Mouse (Mus musculus) forebrain, embryonic 10.5 days (tissue): ENCODE results near the gene Itga9. TPM values are rescaled to one million over a fixed set of nuclear protein-coding genes. Genes with fewer than 3 reads are reported as not detected.

Experiments used
- DNase-seq: peaks from one replicate; pipeline ENCODE4 v3.0.0-alpha.2; 2017; ENCODE audit warnings: low spot score; ENCODE audit errors: extremely low spot score
- H3K27ac ChIP-seq: fragments of 300-500 bp; sonication (generic); 2 replicates; pipeline ENCODE4 v1.5.1; 2016; ENCODE audit warnings: mild to moderate bottlenecking
- H3K27me3 ChIP-seq: fragments of 300-500 bp; sonication (generic); 2 replicates; pipeline ENCODE4 v1.6.1; 2016; ENCODE audit warnings: mild to moderate bottlenecking; ENCODE audit not compliant: poor library complexity, severe bottlenecking
- H3K36me3 ChIP-seq: fragments of 300-500 bp; sonication (generic); replicated peaks from 2 replicates; pipeline ENCODE4 v1.6.1; 2016; ENCODE audit warnings: mild to moderate bottlenecking, moderate library complexity
- H3K4me1 ChIP-seq: fragments of 300-500 bp; sonication (generic); 2 replicates; pipeline ENCODE4 v1.6.1; 2016
- H3K4me3 ChIP-seq: fragments of 300-500 bp; sonication (generic); 2 replicates; pipeline ENCODE4 v1.5.1; 2016; ENCODE audit warnings: mild to moderate bottlenecking, moderate library complexity
- H3K9me3 ChIP-seq: fragments of 300-500 bp; sonication (generic); 2 replicates; pipeline ENCODE4 v1.6.1; 2016; ENCODE audit warnings: mild to moderate bottlenecking, moderate library complexity
- WGBS: fragments of 180-500 bp; shearing (Covaris S2); methylation state at CpG from one replicate; pipeline ENCODE4 v1.1.7; 2016; 5-methylcytosine and 5-hydroxymethylcytosine counted together
- polyA plus RNA-seq: library from polyadenylated mRNA; unstranded; fragments of >200 nt; fragmentation: Nextera tagmentation; extraction: Ambion mirVana; gene quantifications from 2 replicates; pipeline ENCODE4 v1.2.1, GENCODE M21; 2016

The Itga9 gene
- polyA plus RNA-seq, 1 experiment from 2014 or later, result 6.1 TPM

DNA sequence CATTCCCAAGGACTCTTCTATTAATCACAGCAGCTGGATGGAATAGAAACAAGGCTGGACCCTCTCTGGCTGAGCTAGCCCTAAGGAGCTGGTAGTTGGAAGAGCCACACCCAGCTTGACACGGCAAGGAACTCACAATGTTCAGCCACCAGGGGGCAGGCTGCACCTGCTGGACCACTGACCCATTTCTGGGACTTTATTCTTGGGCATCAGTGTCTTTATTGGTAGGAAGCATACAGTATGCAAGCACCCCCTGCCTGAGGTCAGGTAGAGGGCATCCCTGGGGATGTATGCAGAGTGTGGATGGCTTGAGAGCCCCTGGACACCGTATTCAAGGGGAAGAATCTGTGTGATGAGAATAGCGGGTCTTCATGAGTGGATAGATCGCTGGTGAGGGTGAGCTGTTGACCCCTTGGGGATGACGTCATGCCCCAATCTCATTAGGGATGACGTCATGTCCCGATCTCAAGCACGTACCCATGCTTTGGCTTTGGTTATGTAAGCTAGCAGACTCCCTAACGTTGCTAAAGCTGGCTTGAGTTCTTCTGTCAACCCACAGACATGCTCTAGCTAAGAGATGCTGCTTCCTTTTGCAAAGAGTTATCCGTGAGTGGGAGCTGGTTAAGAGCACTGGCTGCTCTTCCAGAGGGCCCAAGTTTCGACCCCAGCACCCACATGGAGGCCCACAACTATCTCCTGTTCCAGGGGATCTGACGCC lies 314.5 kb downstream of the Itga9 start:
- Histone ChIP-seq H3K27ac (no peak overlapping the region), H3K4me3 (no peak overlapping the region), H3K27me3 (peaks cover 30% of the 10 kb centered on the region), H3K4me1 (peaks cover 31% of the 10 kb centered on the region), H3K9me3 (no peaks in the 10 kb centered on the region), H3K36me3 (no peaks in the 10 kb centered on the region)
- DNase-seq, result peak; percentile 82
- WGBS, result 60% methylated on average over 12 of the region's 12 CpGs

- peaks cover 30% of the 10 kb centered on the region for H3K27me3 ChIP-seq
- H3K9me3 ChIP-seq, result no peaks in the 10 kb centered on the region
- H3K4me1 ChIP-seq, result peaks cover 36% of the 10 kb centered on the region
- DNase-seq, result no peak
- H3K27ac ChIP-seq, result no peak overlapping the region
- H3K36me3 ChIP-seq, result no peaks in the 10 kb centered on the region
- 83% methylated on average over 3 of the region's 3 CpGs for WGBS
- H3K4me3 ChIP-seq, result no peak overlapping the region
These were observed 315.4 kb downstream of the Itga9 start for GRCm38 (mm10) chr9:118921926-118922325.

DNA sequence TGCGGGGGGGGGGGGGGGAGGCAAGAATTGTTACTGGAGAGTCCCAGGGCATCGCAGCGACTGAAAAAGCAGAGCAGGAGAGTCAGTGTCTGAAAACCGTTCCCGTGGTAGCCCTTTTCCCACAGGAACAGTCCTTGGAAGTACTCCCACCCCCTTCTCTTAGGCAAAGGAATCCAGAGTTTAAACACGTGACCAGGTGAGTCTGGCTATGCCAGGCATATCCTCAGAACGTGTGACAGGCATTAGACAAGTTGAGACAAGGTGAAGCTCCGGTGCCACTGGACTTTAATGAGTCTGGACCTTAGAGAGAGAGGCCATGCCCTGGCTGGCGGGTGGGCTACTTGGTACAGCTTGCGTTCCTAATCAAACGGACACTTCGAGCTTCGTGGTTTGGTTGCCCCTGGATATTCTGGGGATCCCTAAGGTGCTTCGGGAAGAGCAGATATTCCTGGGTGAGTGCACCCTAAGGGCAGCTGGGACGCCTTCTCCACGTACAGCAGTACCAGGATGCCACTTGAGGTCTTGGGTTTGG lies 318.1 kb downstream of the Itga9 start:
- no peaks in the 10 kb centered on the region for H3K9me3 ChIP-seq
- peak overlapping the region; percentile 91 for H3K27ac ChIP-seq
- no peaks in the 10 kb centered on the region for H3K36me3 ChIP-seq
- H3K4me1 ChIP-seq, result peaks cover 52% of the 10 kb centered on the region
- H3K27me3 ChIP-seq, result peaks cover 36% of the 10 kb centered on the region
- no peak for DNase-seq
- WGBS, result 13% methylated on average over 15 of the region's 16 CpGs
- H3K4me3 ChIP-seq, result peak overlapping the region; percentile 83

DNA sequence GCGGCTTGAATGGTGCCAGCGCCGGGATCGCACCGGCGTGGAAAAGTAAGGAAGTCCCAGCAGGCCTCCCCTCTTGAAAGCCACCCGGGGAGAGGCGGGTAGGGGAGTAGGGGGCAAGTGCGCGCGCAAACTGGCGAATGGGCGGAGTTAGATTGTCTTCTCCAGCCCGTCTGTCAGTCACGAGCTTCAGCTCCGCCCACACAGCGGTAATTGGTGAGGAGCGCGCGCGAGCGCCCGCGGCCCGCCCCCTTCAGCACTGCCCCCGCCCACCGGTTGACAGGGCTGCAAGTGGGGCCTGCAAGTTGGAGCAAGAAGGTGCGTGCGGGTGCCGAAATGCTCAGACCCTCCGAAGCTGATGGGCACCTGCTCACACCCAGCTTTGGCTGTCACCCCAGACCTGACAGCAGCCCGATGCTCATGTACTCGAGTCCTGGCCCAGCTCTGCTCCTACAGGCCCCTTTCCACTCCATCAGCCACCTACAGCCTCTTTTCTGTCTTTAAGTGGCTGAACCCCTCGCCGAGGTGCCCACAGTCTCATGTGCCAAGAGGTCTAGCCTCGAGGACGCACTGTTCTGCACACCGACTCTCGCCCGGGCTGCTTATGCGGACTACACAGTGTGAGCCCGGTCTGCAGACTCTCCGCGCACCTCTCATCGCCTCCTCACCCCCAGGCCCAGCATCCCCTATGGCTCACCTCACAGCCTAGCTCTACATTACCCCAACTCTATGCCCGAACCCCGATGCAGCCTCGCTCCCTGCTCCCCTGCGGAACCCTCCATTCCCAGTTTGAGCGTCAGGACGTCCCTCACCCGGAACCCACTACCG lies 319.0 kb downstream of the Itga9 start:
- under 1% methylated on average over 53 of the region's 53 CpGs for WGBS
- H3K27ac ChIP-seq, result peak overlapping the region; percentile 91
- H3K4me3 ChIP-seq, result peak overlapping the region; percentile 83
- H3K36me3 ChIP-seq, result no peaks in the 10 kb centered on the region; the same call in 1 of the 2 replicates
- peaks cover 61% of the 10 kb centered on the region for H3K4me1 ChIP-seq
- peak; percentile 96 for DNase-seq
- no peaks in the 10 kb centered on the region for H3K9me3 ChIP-seq
- H3K27me3 ChIP-seq, result peaks cover 36% of the 10 kb centered on the region

GRCm38 (mm10) chr9:118926111-118926650 lies 319.7 kb downstream of the Itga9 start, which contains the start of gene Ctdspl:
Gene Ctdspl, plus strand, starts transcription at chr9:118926453.
- WGBS, result under 1% methylated on average over 40 of the region's 73 CpGs
- DNase-seq, result peak; percentile 59

DNA sequence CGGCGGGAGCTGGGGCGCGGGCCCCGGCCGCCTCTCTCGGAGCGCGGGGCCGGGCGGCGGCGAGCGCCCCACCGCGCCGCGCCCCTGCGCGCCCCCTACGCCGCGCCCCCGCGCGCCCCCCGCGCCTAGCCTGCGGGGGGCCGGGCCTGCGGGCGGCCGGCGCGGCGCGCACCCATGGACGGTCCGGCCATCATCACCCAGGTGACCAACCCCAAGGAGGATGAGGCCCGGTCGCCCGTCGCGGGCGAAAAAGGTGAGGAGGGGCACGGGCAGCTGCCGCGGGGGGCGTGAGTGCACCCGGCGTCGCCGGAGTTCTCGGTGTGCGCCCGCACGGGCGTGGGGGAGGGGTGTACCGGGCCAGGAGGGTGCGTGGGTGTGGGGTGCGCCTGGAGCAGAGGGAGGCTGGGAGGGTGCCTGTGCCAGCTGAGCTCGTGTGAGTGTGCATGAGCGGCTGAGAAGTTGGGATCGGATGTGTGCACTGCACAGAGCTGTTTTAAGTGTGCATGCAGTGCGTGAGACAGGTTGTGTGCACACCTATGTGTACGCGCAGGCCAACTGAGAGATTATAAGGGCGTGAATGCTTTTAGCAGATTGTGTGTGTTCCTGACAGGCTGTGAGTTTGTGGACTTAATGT lies 320.3 kb downstream of the Itga9 start:
- peak overlapping the region; percentile 83 for H3K4me3 ChIP-seq
- WGBS, result 9% methylated on average over 68 of the region's 68 CpGs
- H3K4me1 ChIP-seq, result peaks cover 57% of the 10 kb centered on the region
- no peaks in the 10 kb centered on the region for H3K9me3 ChIP-seq
- peak overlapping the region; percentile 91 for H3K27ac ChIP-seq
- DNase-seq, result no peak
- no peaks in the 10 kb centered on the region; the same call in 1 of the 2 replicates for H3K36me3 ChIP-seq
- peaks cover 36% of the 10 kb centered on the region for H3K27me3 ChIP-seq

More at GRCm38 (mm10) chr9:118926111-118926650, 319.7 kb downstream of the Itga9 start, which contains the start of gene Ctdspl:
- H3K27me3 ChIP-seq, result peaks cover 36% of the 10 kb centered on the region
- H3K9me3 ChIP-seq, result no peaks in the 10 kb centered on the region
- H3K27ac ChIP-seq, result peak within 1 kb of the TSS; percentile 91
- no peaks in the 10 kb centered on the region; the same call in 1 of the 2 replicates for H3K36me3 ChIP-seq
- peak within 1 kb of the TSS; percentile 83 for H3K4me3 ChIP-seq
- H3K4me1 ChIP-seq, result peaks cover 61% of the 10 kb centered on the region

GRCm38 (mm10) chr9:118927501-118927900 lies 321.0 kb downstream of the Itga9 start:
- Histone ChIP-seq H3K9me3 (no peaks in the 10 kb centered on the region), H3K36me3 (no peaks in the 10 kb centered on the region; the same call in 1 of the 2 replicates), H3K27ac (no peak overlapping the region), H3K4me1 (peaks cover 57% of the 10 kb centered on the region), H3K4me3 (peak overlapping the region; percentile 83), H3K27me3 (peaks cover 32% of the 10 kb centered on the region)
- DNase-seq, result no peak
- WGBS, result 55% methylated on average over 8 of the region's 8 CpGs

DNA sequence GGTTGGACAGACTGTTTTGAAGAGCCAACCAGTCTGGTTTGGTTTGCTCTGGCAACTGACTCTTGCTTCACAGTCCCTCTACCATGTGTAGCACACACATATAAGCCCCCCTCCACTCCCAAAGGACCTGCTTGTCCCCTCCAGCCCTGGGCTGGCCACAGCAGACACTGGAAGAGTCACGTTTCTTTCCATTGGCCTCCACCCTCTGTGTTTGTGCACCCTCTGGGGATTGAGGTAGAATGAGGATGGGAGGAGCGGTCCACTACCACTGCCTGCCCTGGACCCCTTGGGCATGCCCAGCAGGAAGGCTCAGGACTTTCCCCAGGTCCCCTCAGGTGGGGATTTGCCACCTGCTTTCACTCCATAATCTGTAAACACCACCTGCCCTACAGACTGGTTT lies 321.5 kb downstream of the Itga9 start:
- Histone ChIP-seq H3K9me3 (no peaks in the 10 kb centered on the region), H3K36me3 (no peaks in the 10 kb centered on the region; the same call in 1 of the 2 replicates), H3K4me1 (peaks cover 57% of the 10 kb centered on the region), H3K27ac (no peak overlapping the region), H3K27me3 (peaks cover 28% of the 10 kb centered on the region), H3K4me3 (peak overlapping the region; percentile 83)
- 36% methylated on average over 2 of the region's 2 CpGs for WGBS
- DNase-seq, result no peak

- H3K27ac ChIP-seq, result no peak overlapping the region
- H3K4me3 ChIP-seq, result no peak overlapping the region
- DNase-seq, result no peak
- peaks cover 23% of the 10 kb centered on the region for H3K27me3 ChIP-seq
- H3K4me1 ChIP-seq, result peaks cover 57% of the 10 kb centered on the region
- no peaks in the 10 kb centered on the region; the same call in 1 of the 2 replicates for H3K36me3 ChIP-seq
- H3K9me3 ChIP-seq, result no peaks in the 10 kb centered on the region
- 65% methylated on average over 7 of the region's 7 CpGs for WGBS
These were observed 322.2 kb downstream of the Itga9 start for GRCm38 (mm10) chr9:118928656-118929055.

DNA sequence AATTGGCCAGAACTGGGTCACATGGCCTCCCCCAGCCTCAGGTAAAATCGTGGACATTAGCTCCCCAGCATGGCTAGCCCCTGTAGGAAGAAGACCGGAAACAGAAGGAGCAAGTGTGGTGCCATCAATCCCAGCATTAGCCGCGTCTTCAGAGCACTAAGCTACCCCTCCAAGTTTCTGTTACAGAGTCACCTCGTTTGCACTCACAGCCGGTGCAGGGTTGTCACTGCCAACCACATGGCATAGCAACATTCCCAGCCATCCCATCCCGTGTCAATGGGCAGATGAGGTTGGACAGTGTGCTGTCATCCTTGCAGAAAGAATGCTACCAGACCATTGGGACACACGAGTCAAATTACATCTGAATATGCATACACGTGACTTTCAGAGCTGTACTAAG lies 324.1 kb downstream of the Itga9 start:
- 83% methylated on average over 9 of the region's 9 CpGs for WGBS

GRCm38 (mm10) chr9:118933800-118934199 lies 327.3 kb downstream of the Itga9 start:
- Histone ChIP-seq H3K27me3 (no peaks in the 10 kb centered on the region), H3K27ac (no peak overlapping the region), H3K9me3 (no peaks in the 10 kb centered on the region), H3K4me1 (peaks cover 27% of the 10 kb centered on the region), H3K4me3 (no peak overlapping the region), H3K36me3 (no peaks in the 10 kb centered on the region; the same call in 1 of the 2 replicates)
- no peak for DNase-seq
- 93% methylated on average over 9 of the region's 9 CpGs for WGBS

More for the DNA sequence above, 324.1 kb downstream of the Itga9 start:
- no peak for DNase-seq
- no peak overlapping the region for H3K4me3 ChIP-seq
- peaks cover 41% of the 10 kb centered on the region for H3K4me1 ChIP-seq
- no peak overlapping the region; the same call in 1 of the 2 replicates for H3K27ac ChIP-seq
- H3K27me3 ChIP-seq, result peaks cover 12% of the 10 kb centered on the region; the same call in 1 of the 2 replicates
- no peaks in the 10 kb centered on the region for H3K9me3 ChIP-seq
- H3K36me3 ChIP-seq, result no peaks in the 10 kb centered on the region; the same call in 1 of the 2 replicates

DNA sequence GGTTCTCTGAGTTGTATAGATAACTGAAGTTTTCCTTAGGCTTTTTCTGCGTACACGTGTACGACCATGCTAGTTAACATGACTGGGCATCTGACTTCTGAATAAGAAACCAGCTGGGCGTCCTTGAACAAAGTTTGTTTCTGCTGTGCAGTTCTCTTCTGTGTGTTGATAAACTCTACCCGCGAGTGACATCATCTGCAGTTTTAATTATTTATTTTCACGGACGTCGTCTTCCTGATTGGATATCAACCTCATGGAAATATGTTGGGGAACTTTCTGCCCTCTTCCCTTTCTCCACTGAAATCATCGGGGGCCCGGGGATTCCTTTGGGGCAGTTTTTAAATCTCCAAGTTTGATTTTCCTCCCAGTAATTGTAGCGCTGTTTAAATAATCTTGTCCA lies 327.8 kb downstream of the Itga9 start:
- Histone ChIP-seq H3K36me3 (no peaks in the 10 kb centered on the region; the same call in 1 of the 2 replicates), H3K4me3 (no peak overlapping the region), H3K9me3 (no peaks in the 10 kb centered on the region), H3K4me1 (peaks cover 30% of the 10 kb centered on the region), H3K27me3 (no peaks in the 10 kb centered on the region), H3K27ac (no peak overlapping the region)
- DNase-seq, result no peak
- 92% methylated on average over 12 of the region's 12 CpGs for WGBS
